Mouse (Mus musculus) forebrain, postnatal 0 days (tissue): ENCODE measurements around the gene Podn. TPM values are rescaled to one million over a fixed set of nuclear protein-coding genes. Genes with fewer than 3 reads are reported as not detected.
A peak's percentile ranks its signal among the peaks of the same experiment; 100 is the strongest.

Experiments
- ATAC-seq: fragments of 200-750 bp; cut with Nextera tagmentation; 2 replicates; pipeline ENCODE4 v1.8.0; 2017; ENCODE audit warnings: mild to moderate bottlenecking, moderate library complexity
- DNase-seq: peaks from one replicate; pipeline ENCODE4 v3.0.0-alpha.2; 2015
- H3K27ac ChIP-seq: fragments of 300-500 bp; sonication (generic); 2 replicates; pipeline ENCODE4 v1.5.1; 2014; ENCODE audit warnings: low read depth, mild to moderate bottlenecking, antibody characterized with exemption, low read length, moderate library complexity, mixed read lengths
- H3K27me3 ChIP-seq: fragments of 300-500 bp; sonication (generic); 2 replicates; pipeline ENCODE4 v1.6.1; 2014; ENCODE audit warnings: mild to moderate bottlenecking, low read length, mixed read lengths; ENCODE audit not compliant: insufficient read depth
- H3K36me3 ChIP-seq: fragments of 300-500 bp; sonication (generic); 2 replicates; pipeline ENCODE4 v1.6.1; 2014; ENCODE audit warnings: mild to moderate bottlenecking, moderate library complexity; ENCODE audit not compliant: insufficient read depth
- H3K4me1 ChIP-seq: fragments of 300-500 bp; sonication (generic); 2 replicates; pipeline ENCODE4 v1.6.1; 2014; ENCODE audit warnings: antibody characterized with exemption; ENCODE audit not compliant: insufficient read depth
- H3K4me2 ChIP-seq: fragments of 300-500 bp; sonication (generic); 2 replicates; pipeline ENCODE4 v1.6.1; 2014; ENCODE audit warnings: low read depth, mild to moderate bottlenecking, moderate library complexity
- H3K4me3 ChIP-seq: fragments of 300-500 bp; sonication (generic); 2 replicates; pipeline ENCODE4 v1.5.1; 2014; ENCODE audit warnings: low read depth, low read length, mixed read lengths
- H3K9ac ChIP-seq: fragments of 300-500 bp; sonication (generic); 2 replicates; pipeline ENCODE4 v1.6.1; 2014; ENCODE audit warnings: mild to moderate bottlenecking
- H3K9me3 ChIP-seq: fragments of 300-500 bp; sonication (generic); 2 replicates; pipeline ENCODE4 v1.6.1; 2016; ENCODE audit warnings: low read length
- CTCF ChIP-seq: sonication (generic); IDR thresholded peaks from 2 replicates; pipeline ENCODE4 v1.5.1; 2016; ENCODE audit warnings: antibody characterized with exemption, control low read depth, low read depth
- WGBS: fragments of 180-500 bp; shearing (Covaris S2); extraction: QIAGEN DNeasy Blood & Tissue Kit; methylation state at CpG from one replicate; pipeline ENCODE4 v1.1.7; 2014; 5-methylcytosine and 5-hydroxymethylcytosine counted together
- polyA plus RNA-seq: library from polyadenylated mRNA; unstranded; fragments of >200 nt; fragmentation: Nextera tagmentation; extraction: Ambion mirVana; gene quantifications from 2 replicates; pipeline ENCODE4 v1.2.1, GENCODE M21; 2015
- total RNA-seq: library from RNA; depleted of rRNA; stranded (reverse); fragments of >200 nt; gene quantifications from 2 replicates; pipeline ENCODE4 v1.2.3, GENCODE M21; 2014

Gene Podn
- total and polyA plus RNA-seq, 2 experiments from 2014 or later = 0.59 to 2.4 TPM

DNA sequence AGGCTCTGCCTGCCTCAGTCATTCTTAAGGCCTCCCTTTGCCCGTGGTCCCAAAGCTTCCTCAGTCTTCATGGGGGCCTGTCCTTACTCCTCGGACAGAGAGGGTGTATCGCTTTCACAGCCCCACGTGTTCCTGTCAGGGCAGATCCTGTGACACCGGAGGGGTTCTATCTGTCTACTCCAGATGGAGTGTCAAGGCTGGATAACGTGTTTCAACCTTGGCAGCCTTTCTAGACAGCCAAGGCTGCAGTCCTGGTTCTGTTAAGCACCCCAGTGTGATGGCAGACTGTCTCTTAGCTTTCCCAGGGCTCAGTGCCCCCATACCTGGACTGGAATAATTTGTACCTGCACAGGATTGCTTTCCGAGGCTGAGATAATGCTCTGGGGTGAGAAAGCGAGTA is 87.7 kb downstream of the Podn start:
- Histone ChIP-seq H3K27me3 (no peaks in the 10 kb centered on the region), H3K27ac (no peak overlapping the region), H3K4me2 (no peak overlapping the region), H3K4me1 (0 out of 2 replicates have a peak, but pooled peaks cover 3% of the 10 kb centered on the region), H3K36me3 (no peaks in the 10 kb centered on the region), H3K9me3 (no peaks in the 10 kb centered on the region), H3K9ac (no peak overlapping the region), H3K4me3 (no peak overlapping the region)
- ATAC-seq (no peak), DNase-seq (no peak)
- 72% methylated on average over 8 of the region's 8 CpGs for WGBS
- TF ChIP-seq CTCF = no peak

DNA sequence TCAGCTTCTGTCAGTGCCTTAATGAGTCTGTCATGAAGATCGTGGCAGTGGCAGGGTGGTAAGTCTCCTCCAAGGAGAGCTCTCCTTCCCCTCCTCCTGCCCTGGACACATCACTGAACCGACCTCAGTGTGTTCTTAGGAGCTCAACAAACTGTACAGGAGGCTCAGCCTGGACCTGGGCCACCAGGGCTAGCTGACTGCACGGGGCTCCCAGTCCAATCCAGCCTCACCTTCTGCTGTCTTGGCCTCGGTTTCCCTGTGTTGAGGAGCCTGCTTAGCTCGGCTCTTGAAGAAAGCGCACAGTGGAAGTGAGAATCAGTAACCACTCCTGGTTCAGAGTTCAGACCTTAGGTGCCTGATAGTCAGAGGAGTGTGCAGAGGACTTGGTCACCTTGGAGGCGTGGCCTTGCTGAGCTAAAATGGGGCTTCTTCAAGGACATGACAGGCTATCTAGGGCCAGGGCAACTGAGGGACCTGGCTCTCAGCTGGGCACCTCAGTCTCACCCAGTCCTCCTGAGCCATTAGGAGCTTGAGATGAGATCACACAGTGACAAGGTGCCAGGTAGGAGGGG is 88.6 kb downstream of the Podn start:
- no peaks in the 10 kb centered on the region for H3K27me3 ChIP-seq
- no peak overlapping the region for H3K4me3 ChIP-seq
- H3K9me3 ChIP-seq = no peaks in the 10 kb centered on the region
- no peaks in the 10 kb centered on the region for H3K36me3 ChIP-seq
- no peak for ATAC-seq
- no peak overlapping the region for H3K4me2 ChIP-seq
- H3K4me1 ChIP-seq = 0 out of 2 replicates have a peak, but pooled peaks cover 3% of the 10 kb centered on the region
- 77% methylated on average over 7 of the region's 7 CpGs for WGBS
- no peak for DNase-seq
- no peak for TF ChIP-seq CTCF
- H3K27ac ChIP-seq = no peak overlapping the region
- H3K9ac ChIP-seq = no peak overlapping the region

DNA sequence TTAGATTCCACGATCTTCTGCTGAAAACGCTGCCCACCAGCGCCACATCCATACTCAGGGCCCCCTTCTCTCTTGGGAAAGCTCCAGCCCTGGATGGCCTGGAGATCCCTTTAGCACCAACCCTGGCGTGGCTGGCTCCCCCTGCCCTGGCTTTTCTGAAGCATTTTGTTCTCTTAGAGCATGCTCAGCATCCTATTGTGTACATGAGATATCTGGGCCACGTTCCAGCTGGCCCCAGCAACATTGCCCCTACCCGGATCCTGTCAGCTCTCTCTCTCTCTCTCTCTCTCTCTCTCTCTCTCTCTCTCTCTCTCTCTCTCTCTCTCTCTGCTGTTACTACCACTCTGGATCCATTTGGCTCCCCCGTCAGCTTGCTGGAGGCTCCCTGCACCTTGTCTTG is 90.9 kb downstream of the Podn start:
- no peak overlapping the region for H3K4me3 ChIP-seq
- no peak overlapping the region for H3K4me2 ChIP-seq
- no peaks in the 10 kb centered on the region for H3K36me3 ChIP-seq
- DNase-seq (peak; percentile 41), ATAC-seq (peak; percentile 64)
- no peak for TF ChIP-seq CTCF
- H3K4me1 ChIP-seq = 0 out of 2 replicates have a peak, but pooled peaks cover 3% of the 10 kb centered on the region
- WGBS = 34% methylated on average over 7 of the region's 7 CpGs
- no peak overlapping the region for H3K9ac ChIP-seq
- H3K9me3 ChIP-seq = no peaks in the 10 kb centered on the region
- H3K27ac ChIP-seq = no peak overlapping the region
- H3K27me3 ChIP-seq = no peaks in the 10 kb centered on the region

- DNase-seq (no peak), ATAC-seq (no peak)
- no peak overlapping the region for H3K4me2 ChIP-seq
- no peaks in the 10 kb centered on the region for H3K9me3 ChIP-seq
- no peaks in the 10 kb centered on the region for H3K27me3 ChIP-seq
- H3K4me3 ChIP-seq = no peak overlapping the region
- no peak overlapping the region for H3K9ac ChIP-seq
- WGBS = 91% methylated on average over 1 of the region's 1 CpGs
- no peaks in the 10 kb centered on the region for H3K4me1 ChIP-seq
- no peaks in the 10 kb centered on the region for H3K36me3 ChIP-seq
- no peak overlapping the region for H3K27ac ChIP-seq
- TF ChIP-seq CTCF = no peak
Observed at GRCm38 (mm10) chr4:107999380-107999779, 96.9 kb downstream of the Podn start.

- ATAC-seq = no peak
- WGBS = 18% methylated on average over 11 of the region's 11 CpGs
- Histone ChIP-seq H3K4me2 (no peak overlapping the region), H3K27me3 (no peaks in the 10 kb centered on the region), H3K27ac (no peak overlapping the region), H3K9me3 (no peaks in the 10 kb centered on the region), H3K9ac (no peak overlapping the region), H3K4me3 (no peak overlapping the region), H3K4me1 (no peaks in the 10 kb centered on the region), H3K36me3 (no peaks in the 10 kb centered on the region)
- no peak for TF ChIP-seq CTCF
- no peak for DNase-seq
Observed at GRCm38 (mm10) chr4:107998641-107999332, 97.5 kb downstream of the Podn start.

DNA sequence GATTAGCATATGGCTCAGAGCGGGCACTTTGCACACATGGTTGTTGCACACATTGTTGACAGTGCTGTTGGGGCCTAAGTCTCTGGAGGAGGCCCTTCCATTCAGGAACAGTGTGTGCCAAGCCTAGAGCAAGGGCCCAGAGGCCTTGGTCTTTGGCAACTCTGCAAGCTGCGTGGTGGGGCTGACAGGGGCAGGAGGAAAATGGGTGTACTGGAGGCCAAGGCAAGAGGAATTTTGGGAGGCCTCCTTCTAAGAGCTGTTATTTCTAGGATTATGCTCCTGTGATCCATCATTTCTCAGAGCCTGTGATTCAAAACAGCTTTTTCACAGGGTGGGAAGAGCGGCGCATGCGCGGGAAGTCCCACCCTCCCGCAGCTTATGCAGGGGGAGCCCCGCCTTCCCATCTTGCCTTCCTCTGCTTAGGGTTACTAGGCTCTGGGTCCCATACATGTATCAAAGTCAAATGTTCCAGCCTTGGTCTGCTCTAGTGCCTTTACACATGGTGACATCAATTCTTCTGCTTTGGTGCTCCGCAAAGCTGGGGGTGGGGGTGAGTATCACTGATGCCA is 99.7 kb downstream of the Podn start:
- no peaks in the 10 kb centered on the region for H3K36me3 ChIP-seq
- no peak for DNase-seq

DNA sequence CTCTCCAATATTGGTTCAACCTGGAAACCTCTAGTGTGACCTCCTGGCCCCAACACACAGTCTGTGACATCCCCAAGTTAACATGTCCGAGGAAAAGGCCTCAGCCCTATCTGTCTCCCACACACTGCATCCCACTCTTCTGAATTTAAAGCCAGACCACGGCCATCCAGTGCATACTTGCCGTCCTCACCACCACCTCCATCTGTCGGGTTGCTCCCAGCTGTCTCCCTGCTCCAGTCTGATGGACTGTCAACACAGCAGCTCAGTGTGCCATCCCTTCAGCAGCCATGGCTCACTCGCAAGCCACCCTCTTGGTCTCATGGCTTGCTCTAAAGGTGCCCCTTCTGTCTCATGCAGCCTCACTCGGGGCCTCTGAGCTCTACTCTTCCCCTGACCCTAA is 100.5 kb downstream of the Podn start:
- WGBS = 80% methylated on average over 6 of the region's 6 CpGs
- no peak overlapping the region for H3K9ac ChIP-seq
- H3K4me2 ChIP-seq = no peak overlapping the region
- DNase-seq = no peak
- no peak overlapping the region for H3K4me3 ChIP-seq
- no peak for ATAC-seq
- H3K9me3 ChIP-seq = no peaks in the 10 kb centered on the region
- no peak overlapping the region for H3K27ac ChIP-seq
- no peaks in the 10 kb centered on the region for H3K27me3 ChIP-seq
- H3K4me1 ChIP-seq = no peaks in the 10 kb centered on the region
- TF ChIP-seq CTCF = no peak
- no peaks in the 10 kb centered on the region for H3K36me3 ChIP-seq

More for the DNA sequence above, 99.7 kb downstream of the Podn start:
- Histone ChIP-seq H3K4me2 (no peak overlapping the region), H3K9ac (no peak overlapping the region), H3K27ac (no peak overlapping the region), H3K27me3 (no peaks in the 10 kb centered on the region), H3K9me3 (no peaks in the 10 kb centered on the region), H3K4me3 (no peak overlapping the region), H3K4me1 (no peaks in the 10 kb centered on the region)
- ATAC-seq = no peak
- TF ChIP-seq CTCF = no peak
- 89% methylated on average over 9 of the region's 9 CpGs for WGBS
